Mouse (Mus musculus) layer of hippocampus, adult 18-20 months (tissue): ENCODE data around the gene Ttc28. TPM values are rescaled to one million over a fixed set of nuclear protein-coding genes. Genes with fewer than 3 reads are reported as not detected.

Source experiments
- DNase-seq, 2 experiments: peaks; one replicate each; pipeline ENCODE4 v3.0.0; 2022; ENCODE audit warnings: low spot score in 2 of 2
- total RNA-seq, 2 experiments: library from RNA; stranded (reverse); gene quantifications; 2 replicates each; pipeline ENCODE4 v1.2.3; 2021

The Ttc28 gene
- total RNA-seq, 2 experiments from 2014 or later, result 7.6 to 7.8 TPM

GRCm38 (mm10) chr5:110949791-110950190 is 70.2 kb downstream of the Ttc28 start:
- no peak for DNase-seq

GRCm38 (mm10) chr5:110958196-110958595 is 78.6 kb downstream of the Ttc28 start:
- DNase-seq, result no peak

- no peak for DNase-seq
These were observed 80.5 kb downstream of the Ttc28 start for GRCm38 (mm10) chr5:110960067-110960466.

- no peak for DNase-seq
These were observed 81.3 kb downstream of the Ttc28 start for GRCm38 (mm10) chr5:110960890-110961289.

- no peak for DNase-seq
These were observed 88.0 kb downstream of the Ttc28 start for GRCm38 (mm10) chr5:110967483-110968055.

GRCm38 (mm10) chr5:110968566-110968965 is 89.0 kb downstream of the Ttc28 start:
- DNase-seq, result no peak

- DNase-seq, result no peak
These were observed 90.7 kb downstream of the Ttc28 start for GRCm38 (mm10) chr5:110970162-110970780.

- DNase-seq, result no peak
These were observed 97.1 kb downstream of the Ttc28 start for GRCm38 (mm10) chr5:110976721-110977120.

GRCm38 (mm10) chr5:110977796-110978195 is 98.2 kb downstream of the Ttc28 start:
- DNase-seq, result no peak

GRCm38 (mm10) chr5:110978461-110978860 is 98.9 kb downstream of the Ttc28 start:
- DNase-seq, result peak; percentile 50 to 70

GRCm38 (mm10) chr5:110979011-110979860 is 99.6 kb downstream of the Ttc28 start:
- no peak for DNase-seq

GRCm38 (mm10) chr5:110979861-110980346 is 100.3 kb downstream of the Ttc28 start:
- peak in 1 of 2 experiments; percentile 22 for DNase-seq

GRCm38 (mm10) chr5:110980576-110980975 is 101.0 kb downstream of the Ttc28 start:
- no peak for DNase-seq

- no peak for DNase-seq
These were observed 102.8 kb downstream of the Ttc28 start for GRCm38 (mm10) chr5:110982436-110982835.

GRCm38 (mm10) chr5:110984136-110984681 is 104.6 kb downstream of the Ttc28 start:
- no peak for DNase-seq

GRCm38 (mm10) chr5:110996835-110997539 is 117.4 kb downstream of the Ttc28 start:
- DNase-seq, result no peak

- no peak for DNase-seq
These were observed 118.1 kb downstream of the Ttc28 start for GRCm38 (mm10) chr5:110997692-110998091.

GRCm38 (mm10) chr5:110998298-110998697 is 118.7 kb downstream of the Ttc28 start:
- no peak for DNase-seq

GRCm38 (mm10) chr5:111000953-111001352 is 121.3 kb downstream of the Ttc28 start:
- no peak for DNase-seq

GRCm38 (mm10) chr5:111003220-111003619 is 123.6 kb downstream of the Ttc28 start:
- DNase-seq, result no peak

GRCm38 (mm10) chr5:111003750-111004149 is 124.1 kb downstream of the Ttc28 start:
- DNase-seq, result no peak
